Mouse (Mus musculus) left cerebral cortex, postnatal 36 days (tissue): ENCODE measurements around the gene Rab33b. TPM values are rescaled to one million over a fixed set of nuclear protein-coding genes. Genes with fewer than 3 reads are reported as not detected.

Experiments used
- total RNA-seq, 2 experiments: library from RNA; stranded (reverse); gene quantifications; 2 replicates each; pipeline ENCODE4 v1.2.3; 2021

Gene Rab33b
- total RNA-seq, 2 experiments from 2014 or later = 18.8 to 25.5 TPM

Other genes starting within 250 kb of the Rab33b start
- 10 to 100 TPM; 40.6 to 45.1 TPM for gene Elf2, start 143.3 kb upstream of the Rab33b start, total RNA-seq
- gene Mgarp, start 87.2 kb upstream of the Rab33b start, total RNA-seq = not detected
- 100 to 1,000 TPM; 288 to 324 TPM for gene Ndufc1, start 74.9 kb upstream of the Rab33b start, total RNA-seq
- 10 to 100 TPM; 34.7 to 43.7 TPM for gene Naa15, start 68.8 kb upstream of the Rab33b start, total RNA-seq
- 100 to 1,000 TPM; 138 to 141 TPM for gene Setd7, start 77.0 kb downstream of the Rab33b start, total RNA-seq
- not detected for gene Mgst2, start 176.4 kb downstream of the Rab33b start, total RNA-seq